Mouse (Mus musculus): ENCODE data around the gene Vmn2r-ps159.
"Not testable (repeated sequence)": the region's sequence is repeated elsewhere in the genome, so short reads cannot be mapped to it uniquely, and the experiment has no call there.

Vmn2r-ps159 gene

GRCm38 (mm10) chr4:156330803-156331202, at the start of gene Vmn2r-ps159:
TSS of gene Vmn2r-ps159 (plus strand) at chr4:156331103.
- not testable (repeated sequence) for DNase-seq

GRCm38 (mm10) chr4:156341601-156342504, 10.9 kb downstream of the Vmn2r-ps159 start:
- not testable (repeated sequence) for DNase-seq

- no peak for DNase-seq
These were observed 11.8 kb downstream of the Vmn2r-ps159 start for GRCm38 (mm10) chr4:156342569-156343325.

- DNase-seq: no peak
These were observed 12.4 kb downstream of the Vmn2r-ps159 start for GRCm38 (mm10) chr4:156343332-156343731.

DNA sequence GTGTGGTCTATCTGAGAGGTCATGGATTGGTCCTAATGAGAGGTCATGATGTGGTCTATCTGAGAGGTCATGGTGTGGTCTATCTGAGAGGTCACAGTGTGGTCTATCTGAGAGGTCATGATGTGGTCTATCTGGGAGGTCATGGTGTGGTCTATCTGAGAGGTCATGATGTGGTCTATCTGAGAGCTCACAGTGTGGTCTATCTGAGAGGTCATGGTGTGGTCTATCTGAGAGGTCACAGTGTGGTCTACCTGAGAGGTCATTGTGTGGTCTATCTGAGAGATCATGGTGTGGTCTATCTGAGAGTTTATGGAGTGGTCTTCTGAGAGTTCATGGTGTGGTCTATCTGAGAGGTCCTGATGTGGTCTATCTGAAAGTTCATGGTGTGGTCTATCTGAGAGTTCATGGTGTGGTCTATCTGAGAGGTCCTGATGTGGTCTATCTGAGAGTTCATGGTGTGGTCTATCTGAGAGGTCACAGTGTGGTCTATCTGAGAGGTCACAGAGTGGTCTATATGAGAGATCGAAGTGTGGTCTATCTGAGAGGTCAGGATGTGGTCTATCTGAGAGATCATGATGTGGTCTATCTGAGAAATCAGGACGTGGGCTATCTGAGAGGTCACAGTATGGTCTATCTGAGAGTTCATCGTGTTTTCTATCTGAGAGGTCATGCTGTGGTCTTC, 26.0 kb downstream of the Vmn2r-ps159 start:
- not testable (repeated sequence) for DNase-seq
